Mouse (Mus musculus): ENCODE data around the gene Enc1.

Enc1 gene

GRCm38 (mm10) chr13:97292026-97292425 is 51.1 kb downstream of the Enc1 start:
- DNase-seq (ENCODE audit: low spot score), result no peak

- DNase-seq (ENCODE audit: low spot score), result no peak
Measured at GRCm38 (mm10) chr13:97292451-97293245, 51.7 kb downstream of the Enc1 start.

GRCm38 (mm10) chr13:97295101-97295852 is 54.4 kb downstream of the Enc1 start:
- no peak for DNase-seq (ENCODE audit: low spot score)

- DNase-seq (ENCODE audit: low spot score), result no peak
Measured at GRCm38 (mm10) chr13:97295853-97296219, 54.9 kb downstream of the Enc1 start.

- DNase-seq (ENCODE audit: low spot score), result no peak
Measured at GRCm38 (mm10) chr13:97296281-97296680, 55.4 kb downstream of the Enc1 start.

GRCm38 (mm10) chr13:97296757-97297156 is 55.9 kb downstream of the Enc1 start:
- DNase-seq (ENCODE audit: low spot score), result no peak

- no peak for DNase-seq (ENCODE audit: low spot score)
Measured at GRCm38 (mm10) chr13:97297418-97298050, 56.6 kb downstream of the Enc1 start.

- no peak for DNase-seq (ENCODE audit: low spot score)
Measured at GRCm38 (mm10) chr13:97298896-97299295, 58.0 kb downstream of the Enc1 start.

- DNase-seq (ENCODE audit: low spot score), result no peak
Measured at GRCm38 (mm10) chr13:97299877-97300873, 59.3 kb downstream of the Enc1 start.
